Mouse (Mus musculus): ENCODE measurements around the gene Ccdc171. TPM values are rescaled to one million over a fixed set of nuclear protein-coding genes. Genes with fewer than 3 reads are reported as not detected.
"Not testable (repeated sequence)": the region's sequence is repeated elsewhere in the genome, so short reads cannot be mapped to it uniquely, and the experiment has no call there.

The Ccdc171 gene
- total and polyA plus RNA-seq, 2 experiments from 2014 or later = 0.46 to 1.2 TPM

DNA sequence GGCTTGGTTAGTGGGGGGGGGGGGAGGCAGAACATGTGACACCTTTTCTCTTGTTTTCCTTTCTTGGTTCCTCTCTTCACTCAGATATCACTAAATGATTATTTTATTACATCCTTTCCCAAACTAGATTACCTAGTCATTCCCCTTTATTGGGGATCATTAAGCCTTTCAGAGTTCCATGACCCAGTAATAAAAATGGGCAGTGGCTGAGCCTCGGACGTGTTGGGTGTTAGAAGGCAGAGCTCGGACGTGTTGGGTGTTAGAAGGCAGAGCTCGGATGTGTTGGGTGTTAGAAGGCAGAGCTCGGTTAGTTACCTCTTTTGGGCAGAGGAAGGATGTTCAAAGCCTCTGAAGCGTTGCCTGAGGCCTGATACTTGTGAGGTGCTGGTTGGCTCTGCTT is 8.7 kb downstream of the Ccdc171 start:
- TF ChIP-seq EP300 (IDR thresholded peaks at IDR 0.05; ENCODE audit: low read depth) (no peak), CTCF (IDR thresholded peaks at IDR 0.05; ENCODE audit: low read depth) (no peak)

DNA sequence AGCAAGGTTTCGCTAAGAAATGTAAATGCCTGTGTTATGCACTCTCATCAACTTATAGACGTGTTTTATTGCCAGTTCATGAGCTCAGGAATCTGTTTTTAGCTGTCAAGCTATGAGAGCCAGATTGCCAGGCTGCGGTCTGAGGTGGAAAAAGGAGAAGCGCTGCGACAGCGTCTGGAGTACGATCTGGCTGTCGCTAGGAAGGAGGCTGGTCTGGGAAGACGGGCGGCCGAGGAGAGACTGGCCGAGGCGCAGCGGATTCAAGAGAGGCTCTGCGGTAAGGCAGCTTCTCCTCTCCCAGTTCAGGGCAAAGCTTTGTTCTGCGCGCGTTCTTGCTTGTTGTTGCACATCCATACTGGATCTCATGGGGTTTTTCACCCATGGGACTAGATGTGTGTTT is 24.2 kb downstream of the Ccdc171 start:
- Histone ChIP-seq H3K9ac (replicated peaks; ENCODE audit: low read depth, low read length) (no peak overlapping the region), H3K27ac (ENCODE audit: low read depth) (no peak overlapping the region), H3K27me3 (ENCODE audit: control insufficient read depth, insufficient read depth, low read length) (no peaks in the 10 kb centered on the region), H3K4me1 (ENCODE audit: control insufficient read depth, insufficient read depth) (no peaks in the 10 kb centered on the region), H3K4me3 (ENCODE audit: low read depth, low read length) (no peak overlapping the region), H3K36me3 (replicated peaks; ENCODE audit: control insufficient read depth, insufficient read depth, low read length) (no peaks in the 10 kb centered on the region), H3K9me3 (replicated peaks; ENCODE audit: control insufficient read depth, low read length) (no peaks in the 10 kb centered on the region), H3K4me2 (ENCODE audit: low read depth, low read length) (peak overlapping the region; percentile 30; the same call in 1 of the 2 replicates)
- ATAC-seq (ENCODE audit: insufficient read depth, low read depth) = no peak
- 35% methylated on average over 18 of the region's 18 CpGs for WGBS
- no peak for TF ChIP-seq CTCF (IDR thresholded peaks at IDR 0.05; ENCODE audit: low read depth)
- no peak for TF ChIP-seq EP300 (IDR thresholded peaks at IDR 0.05; ENCODE audit: low read depth)
- DNase-seq (ENCODE audit: low spot score) = no peak

More for the DNA sequence above, 8.7 kb downstream of the Ccdc171 start:
- no peaks in the 10 kb centered on the region for H3K36me3 ChIP-seq (replicated peaks; ENCODE audit: control insufficient read depth, insufficient read depth, low read length)
- WGBS = 66% methylated on average over 7 of the region's 7 CpGs
- no peak overlapping the region for H3K4me2 ChIP-seq (ENCODE audit: low read depth, low read length)
- H3K9ac ChIP-seq (replicated peaks; ENCODE audit: low read depth, low read length) = no peak overlapping the region
- no peak overlapping the region for H3K4me3 ChIP-seq (ENCODE audit: low read depth, low read length)
- no peak for DNase-seq (ENCODE audit: low spot score)
- no peaks in the 10 kb centered on the region for H3K4me1 ChIP-seq (ENCODE audit: control insufficient read depth, insufficient read depth)
- no peaks in the 10 kb centered on the region for H3K9me3 ChIP-seq (replicated peaks; ENCODE audit: control insufficient read depth, low read length)
- no peaks in the 10 kb centered on the region for H3K27me3 ChIP-seq (ENCODE audit: control insufficient read depth, insufficient read depth, low read length)
- ATAC-seq (ENCODE audit: insufficient read depth, low read depth) = no peak
- H3K27ac ChIP-seq (ENCODE audit: low read depth) = no peak overlapping the region

- DNase-seq (ENCODE audit: low spot score) (no peak), ATAC-seq (ENCODE audit: insufficient read depth, low read depth) (no peak)
- Histone ChIP-seq H3K9ac (replicated peaks; ENCODE audit: low read depth, low read length) (no peak overlapping the region), H3K36me3 (replicated peaks; ENCODE audit: control insufficient read depth, insufficient read depth, low read length) (no peaks in the 10 kb centered on the region), H3K27me3 (ENCODE audit: control insufficient read depth, insufficient read depth, low read length) (no peaks in the 10 kb centered on the region), H3K9me3 (replicated peaks; ENCODE audit: control insufficient read depth, low read length) (no peaks in the 10 kb centered on the region), H3K27ac (ENCODE audit: low read depth) (no peak overlapping the region), H3K4me3 (ENCODE audit: low read depth, low read length) (peak overlapping the region; percentile 10; the same call in 1 of the 2 replicates), H3K4me2 (ENCODE audit: low read depth, low read length) (peak overlapping the region; percentile 38), H3K4me1 (ENCODE audit: control insufficient read depth, insufficient read depth) (no peaks in the 10 kb centered on the region)
- TF ChIP-seq CTCF (IDR thresholded peaks at IDR 0.05; ENCODE audit: low read depth) = no peak
- no peak for TF ChIP-seq EP300 (IDR thresholded peaks at IDR 0.05; ENCODE audit: low read depth)
- 15% methylated on average over 13 of the region's 13 CpGs for WGBS
Observed at GRCm38 (mm10) chr4:83567190-83568113, 42.1 kb downstream of the Ccdc171 start.

- DNase-seq (ENCODE audit: low spot score) = not testable (repeated sequence)
Observed at GRCm38 (mm10) chr4:83568145-83568544, 42.8 kb downstream of the Ccdc171 start.

DNA sequence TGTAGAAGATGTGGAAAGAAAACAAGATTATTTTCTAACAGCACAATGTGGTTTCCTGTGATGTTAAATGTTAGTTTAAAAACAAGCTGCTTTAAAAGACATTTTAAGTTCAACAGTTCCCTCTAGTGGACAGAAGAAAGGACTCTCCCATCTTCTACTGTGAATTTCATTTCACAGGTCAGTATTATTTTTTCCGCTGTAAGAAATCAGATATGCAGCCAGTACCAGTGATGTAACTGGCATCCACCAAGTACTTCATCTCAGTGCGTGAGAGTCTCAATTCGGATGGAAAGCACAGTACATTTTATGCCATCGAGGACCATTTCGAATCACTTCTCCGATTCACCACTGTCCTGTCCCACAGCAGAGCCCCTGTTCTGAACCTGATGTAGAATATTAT is 45.2 kb downstream of the Ccdc171 start:
- peak; percentile 36; the same call in 1 of the 2 replicates for ATAC-seq (ENCODE audit: insufficient read depth, low read depth)

More at GRCm38 (mm10) chr4:83568145-83568544, 42.8 kb downstream of the Ccdc171 start:
- H3K27ac ChIP-seq (ENCODE audit: low read depth); H3K27me3 ChIP-seq (ENCODE audit: control insufficient read depth, insufficient read depth, low read length); H3K4me1 ChIP-seq (ENCODE audit: control insufficient read depth, insufficient read depth); H3K9me3 ChIP-seq (replicated peaks; ENCODE audit: control insufficient read depth, low read length); H3K9ac ChIP-seq (replicated peaks; ENCODE audit: low read depth, low read length); H3K36me3 ChIP-seq (replicated peaks; ENCODE audit: control insufficient read depth, insufficient read depth, low read length); ATAC-seq (ENCODE audit: insufficient read depth, low read depth): not testable (repeated sequence)
- peak overlapping the region; percentile 38 for H3K4me2 ChIP-seq (ENCODE audit: low read depth, low read length)
- peak overlapping the region; percentile 10; the same call in 1 of the 2 replicates for H3K4me3 ChIP-seq (ENCODE audit: low read depth, low read length)
- WGBS = 4% methylated on average over 9 of the region's 9 CpGs

More for the DNA sequence above, 45.2 kb downstream of the Ccdc171 start:
- Histone ChIP-seq H3K27ac (ENCODE audit: low read depth) (no peak overlapping the region), H3K9me3 (replicated peaks; ENCODE audit: control insufficient read depth, low read length) (no peaks in the 10 kb centered on the region), H3K27me3 (ENCODE audit: control insufficient read depth, insufficient read depth, low read length) (no peaks in the 10 kb centered on the region), H3K4me3 (ENCODE audit: low read depth, low read length) (no peak overlapping the region), H3K4me1 (ENCODE audit: control insufficient read depth, insufficient read depth) (no peaks in the 10 kb centered on the region), H3K9ac (replicated peaks; ENCODE audit: low read depth, low read length) (no peak overlapping the region), H3K4me2 (ENCODE audit: low read depth, low read length) (no peak overlapping the region), H3K36me3 (replicated peaks; ENCODE audit: control insufficient read depth, insufficient read depth, low read length) (no peaks in the 10 kb centered on the region)
- TF ChIP-seq EP300 (IDR thresholded peaks at IDR 0.05; ENCODE audit: low read depth) (no peak), CTCF (IDR thresholded peaks at IDR 0.05; ENCODE audit: low read depth) (peak; percentile 65)
- WGBS = 55% methylated on average over 6 of the region's 6 CpGs
- peak; percentile 72 for DNase-seq (ENCODE audit: low spot score)
